Mouse (Mus musculus) hindbrain, embryonic 11.5 days (tissue): ENCODE data around the gene Otulinl. TPM values are rescaled to one million over a fixed set of nuclear protein-coding genes. Genes with fewer than 3 reads are reported as not detected.
A peak's percentile ranks its signal among the peaks of the same experiment; 100 is the strongest.

ENCODE experiments used
- ATAC-seq: fragments of 200-750 bp; cut with Nextera tagmentation; 2 replicates; pipeline ENCODE4 v1.8.0; 2017; ENCODE audit warnings: mild to moderate bottlenecking, moderate TSS enrichment, moderate library complexity; ENCODE audit not compliant: low FRiP score
- DNase-seq: peaks from one replicate; pipeline ENCODE4 v3.0.0-alpha.2; 2015; ENCODE audit warnings: low spot score
- H3K27ac ChIP-seq: fragments of 300-500 bp; sonication (generic); 2 replicates; pipeline ENCODE4 v1.5.1; 2014; ENCODE audit warnings: mild to moderate bottlenecking, low read depth, low read length
- H3K27me3 ChIP-seq: fragments of 300-500 bp; sonication (generic); 2 replicates; pipeline ENCODE4 v1.6.1; 2014; ENCODE audit warnings: mild to moderate bottlenecking, low read length, moderate library complexity, mixed read lengths; ENCODE audit not compliant: control insufficient read depth, insufficient read depth
- H3K36me3 ChIP-seq: fragments of 300-500 bp; sonication (generic); 2 replicates; pipeline ENCODE4 v1.6.1; 2014; ENCODE audit warnings: mild to moderate bottlenecking, low read length, moderate library complexity, mixed read lengths; ENCODE audit not compliant: control insufficient read depth, insufficient read depth
- H3K4me1 ChIP-seq: fragments of 300-500 bp; sonication (generic); replicated peaks from 2 replicates; pipeline ENCODE4 v1.6.1; 2014; ENCODE audit warnings: low read length, mixed read lengths; ENCODE audit not compliant: control insufficient read depth, insufficient read depth
- H3K4me2 ChIP-seq: fragments of 300-500 bp; sonication (generic); replicated peaks from 2 replicates; pipeline ENCODE4 v1.6.1; 2014; ENCODE audit warnings: mild to moderate bottlenecking, low read depth, low read length
- H3K4me3 ChIP-seq: fragments of 300-500 bp; sonication (generic); 2 replicates; pipeline ENCODE4 v1.5.1; 2014; ENCODE audit warnings: low read depth, low read length
- H3K9ac ChIP-seq: fragments of 300-500 bp; sonication (generic); 2 replicates; pipeline ENCODE4 v1.6.1; 2014; ENCODE audit warnings: low read depth, low read length
- H3K9me3 ChIP-seq: fragments of 300-500 bp; sonication (generic); 2 replicates; pipeline ENCODE4 v1.6.1; 2016; ENCODE audit warnings: low read length; ENCODE audit not compliant: control insufficient read depth
- WGBS: fragments of 180-500 bp; shearing (Covaris S2); extraction: QIAGEN DNeasy Blood & Tissue Kit; methylation state at CpG from one replicate; pipeline ENCODE4 v1.1.7; 2014; 5-methylcytosine and 5-hydroxymethylcytosine counted together
- polyA plus RNA-seq: library from polyadenylated mRNA; unstranded; fragments of >200 nt; fragmentation: Nextera tagmentation; extraction: Ambion mirVana; gene quantifications from 2 replicates; pipeline ENCODE4 v1.2.1, GENCODE M21; 2014

The Otulinl gene
- polyA plus RNA-seq, 1 experiment from 2014 or later: 6.9 TPM

DNA sequence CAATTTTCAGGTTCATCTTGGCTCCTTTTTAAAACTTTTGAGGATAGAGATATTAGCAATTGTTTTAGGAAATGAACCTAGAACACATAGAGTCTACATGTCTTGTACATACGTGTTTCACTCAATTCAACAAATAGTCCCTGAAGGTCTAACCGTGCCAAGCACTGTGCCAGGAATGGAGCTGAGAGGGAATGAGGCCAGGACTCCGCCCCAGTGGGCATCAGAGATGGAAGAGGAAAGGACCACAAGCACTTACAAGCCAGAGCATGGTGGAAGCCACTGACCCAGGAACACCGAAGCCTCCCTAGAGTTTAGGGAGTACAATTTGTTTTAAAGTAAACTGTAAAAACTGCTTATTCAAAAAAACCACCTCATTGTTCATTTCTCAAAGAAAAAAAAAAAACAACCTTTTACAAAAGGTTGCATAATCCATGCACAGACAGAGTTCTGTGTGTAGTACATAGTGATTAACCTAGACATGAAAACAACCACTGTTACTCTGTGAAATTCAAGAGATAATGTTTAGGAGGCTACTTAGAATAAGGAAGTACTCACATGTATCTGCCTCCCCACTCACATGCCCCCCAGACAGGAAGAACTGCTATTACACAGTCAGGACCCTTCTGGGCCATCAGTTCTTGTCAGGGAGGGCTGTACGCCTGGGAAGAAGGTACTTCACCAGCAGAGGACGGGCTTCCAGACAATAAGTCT, 60.7 kb downstream of the Otulinl start:
- Histone ChIP-seq H3K4me1 (no peaks in the 10 kb centered on the region), H3K27ac (no peak overlapping the region), H3K9ac (no peak overlapping the region), H3K4me3 (no peak overlapping the region), H3K4me2 (no peak overlapping the region), H3K36me3 (no peaks in the 10 kb centered on the region), H3K27me3 (no peaks in the 10 kb centered on the region), H3K9me3 (no peaks in the 10 kb centered on the region)
- DNase-seq (no peak), ATAC-seq (no peak)
- WGBS: 86% methylated on average over 6 of the region's 6 CpGs

DNA sequence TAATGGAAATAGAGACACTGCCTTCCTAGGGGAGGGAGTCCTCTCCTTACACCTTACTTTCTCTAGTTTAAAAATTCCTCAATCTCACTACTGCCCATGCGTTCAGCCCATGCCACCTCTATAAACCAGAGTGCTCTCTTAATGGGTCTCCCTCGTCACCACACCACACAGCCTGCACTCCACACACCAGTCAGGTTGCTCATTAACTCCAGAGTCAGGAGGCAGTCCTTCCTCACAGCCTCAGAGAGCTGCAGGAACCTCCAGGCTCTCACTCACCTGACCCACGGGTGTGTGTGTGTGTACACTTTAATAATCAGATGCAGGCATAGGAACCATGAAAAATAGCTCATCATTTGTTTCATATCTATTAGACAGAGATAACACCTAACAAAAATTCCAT, 61.7 kb downstream of the Otulinl start:
- 81% methylated on average over 3 of the region's 3 CpGs for WGBS
- no peak overlapping the region for H3K4me3 ChIP-seq
- H3K9ac ChIP-seq: no peak overlapping the region
- no peaks in the 10 kb centered on the region for H3K27me3 ChIP-seq
- DNase-seq (no peak), ATAC-seq (no peak)
- H3K4me2 ChIP-seq: no peak overlapping the region
- no peaks in the 10 kb centered on the region for H3K4me1 ChIP-seq
- H3K9me3 ChIP-seq: no peaks in the 10 kb centered on the region
- H3K27ac ChIP-seq: no peak overlapping the region
- H3K36me3 ChIP-seq: no peaks in the 10 kb centered on the region

DNA sequence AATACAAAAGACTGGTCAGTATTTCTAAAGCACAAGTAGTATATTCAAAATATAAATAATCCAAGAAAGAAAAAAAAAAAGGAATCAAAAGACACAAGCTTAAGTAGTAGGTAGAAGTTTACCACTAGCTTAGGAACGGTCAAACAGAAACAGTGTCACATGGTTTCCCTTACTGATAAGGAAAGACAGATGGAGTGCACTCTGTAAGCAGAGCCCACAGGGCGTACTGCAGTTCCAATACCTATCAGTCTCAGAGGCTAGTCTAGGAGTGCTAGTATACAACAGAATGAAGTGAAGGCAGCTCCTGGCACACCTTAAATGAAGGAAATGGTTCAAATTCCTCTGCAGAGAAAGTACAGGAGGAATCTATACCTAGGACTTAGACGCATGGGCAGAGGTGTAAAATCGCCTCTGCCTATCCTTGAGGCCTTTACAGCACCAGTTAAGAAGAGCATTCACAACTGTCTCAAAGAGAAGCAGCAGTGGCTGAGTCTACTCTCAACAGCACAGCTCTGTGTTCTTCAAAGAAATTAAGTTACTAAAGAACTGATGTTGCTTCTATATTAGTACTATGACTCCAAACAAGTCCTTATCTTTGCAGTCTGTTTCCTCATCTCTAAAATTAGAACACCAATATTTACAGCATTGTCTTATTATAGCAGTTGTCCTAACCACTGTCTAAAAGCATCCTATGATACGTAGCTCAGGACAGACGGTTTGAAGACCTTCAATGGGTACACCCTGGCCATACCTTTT, 62.4 kb downstream of the Otulinl start:
- Histone ChIP-seq H3K4me1 (no peaks in the 10 kb centered on the region), H3K27ac (no peak overlapping the region), H3K9me3 (no peaks in the 10 kb centered on the region), H3K9ac (no peak overlapping the region), H3K36me3 (no peaks in the 10 kb centered on the region), H3K4me2 (no peak overlapping the region), H3K27me3 (no peaks in the 10 kb centered on the region), H3K4me3 (no peak overlapping the region)
- DNase-seq: no peak
- no peak for ATAC-seq
- 82% methylated on average over 6 of the region's 6 CpGs for WGBS

DNA sequence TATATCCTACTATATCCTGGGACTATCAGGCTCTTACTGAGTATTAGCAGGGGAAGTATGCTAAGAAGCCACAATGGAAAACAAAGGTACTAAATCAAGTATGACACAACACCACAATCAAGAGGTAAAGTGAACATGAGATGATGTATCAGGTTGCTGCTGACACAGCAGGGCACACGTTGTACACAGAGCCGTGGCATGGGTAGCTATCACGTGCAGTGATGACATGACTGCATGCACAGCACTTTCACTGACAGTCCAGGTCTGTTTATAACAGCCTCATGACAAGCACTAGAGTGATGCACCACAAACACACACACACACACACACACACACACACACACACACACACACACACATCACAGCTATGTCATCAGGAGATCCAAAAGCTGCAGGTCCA, 64.2 kb downstream of the Otulinl start:
- no peaks in the 10 kb centered on the region for H3K27me3 ChIP-seq
- H3K4me2 ChIP-seq: no peak overlapping the region
- no peaks in the 10 kb centered on the region for H3K4me1 ChIP-seq
- H3K36me3 ChIP-seq: no peaks in the 10 kb centered on the region
- WGBS: 86% methylated on average over 3 of the region's 3 CpGs
- H3K27ac ChIP-seq: no peak overlapping the region
- H3K9me3 ChIP-seq: no peaks in the 10 kb centered on the region
- ATAC-seq: no peak
- H3K9ac ChIP-seq: no peak overlapping the region
- no peak overlapping the region for H3K4me3 ChIP-seq
- DNase-seq: no peak

DNA sequence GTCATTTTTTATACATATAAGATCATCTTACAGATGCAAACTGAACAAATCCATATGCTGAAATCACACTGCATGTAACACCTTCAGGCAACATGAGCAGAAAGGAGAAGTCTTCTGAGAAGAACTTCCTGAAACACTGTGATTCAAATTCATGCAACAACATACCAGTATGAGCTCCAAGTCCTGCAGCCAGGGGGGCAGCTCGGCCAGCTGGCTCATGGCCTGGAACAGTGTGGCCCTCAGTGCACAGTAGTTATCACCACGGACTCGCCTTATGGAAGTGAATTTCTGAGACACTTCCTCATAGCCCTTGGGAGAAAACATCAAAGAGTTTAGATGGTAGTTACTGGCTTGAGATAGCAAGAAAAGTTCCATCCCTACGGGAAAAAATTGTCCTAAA, 65.2 kb downstream of the Otulinl start:
- no peak for DNase-seq
- no peaks in the 10 kb centered on the region for H3K27me3 ChIP-seq
- no peaks in the 10 kb centered on the region for H3K36me3 ChIP-seq
- WGBS: 92% methylated on average over 4 of the region's 4 CpGs
- no peak for ATAC-seq
- H3K9ac ChIP-seq: no peak overlapping the region
- H3K27ac ChIP-seq: no peak overlapping the region
- H3K4me2 ChIP-seq: no peak overlapping the region
- no peaks in the 10 kb centered on the region for H3K4me1 ChIP-seq
- H3K9me3 ChIP-seq: no peaks in the 10 kb centered on the region
- H3K4me3 ChIP-seq: no peak overlapping the region

DNA sequence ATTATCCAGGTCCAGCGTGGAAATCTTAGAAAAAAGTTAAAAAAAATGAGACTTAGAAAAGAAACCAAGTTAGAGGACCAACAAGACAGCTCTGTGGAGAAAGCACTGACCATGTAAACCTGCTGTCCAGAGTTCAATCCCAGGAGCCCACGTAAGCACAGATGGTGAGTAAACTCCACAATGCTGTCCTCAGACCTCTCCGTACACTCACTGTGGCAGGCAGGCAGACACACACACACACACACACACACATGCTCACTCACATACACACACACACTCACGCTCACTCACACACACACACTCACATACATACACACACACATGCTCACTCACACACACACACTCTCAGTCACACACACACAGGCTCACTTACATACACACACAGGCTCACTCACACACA, 68.1 kb downstream of the Otulinl start:
- H3K4me1 ChIP-seq: no peaks in the 10 kb centered on the region
- H3K36me3 ChIP-seq: no peaks in the 10 kb centered on the region; the same call in 1 of the 2 replicates
- H3K9me3 ChIP-seq: no peaks in the 10 kb centered on the region
- no peak overlapping the region for H3K27ac ChIP-seq
- ATAC-seq (peak; percentile 5; the same call in 1 of the 2 replicates), DNase-seq (no peak)
- H3K4me3 ChIP-seq: no peak overlapping the region
- no peak overlapping the region for H3K9ac ChIP-seq
- WGBS: 94% methylated on average over 4 of the region's 4 CpGs
- H3K4me2 ChIP-seq: no peak overlapping the region
- no peaks in the 10 kb centered on the region for H3K27me3 ChIP-seq

DNA sequence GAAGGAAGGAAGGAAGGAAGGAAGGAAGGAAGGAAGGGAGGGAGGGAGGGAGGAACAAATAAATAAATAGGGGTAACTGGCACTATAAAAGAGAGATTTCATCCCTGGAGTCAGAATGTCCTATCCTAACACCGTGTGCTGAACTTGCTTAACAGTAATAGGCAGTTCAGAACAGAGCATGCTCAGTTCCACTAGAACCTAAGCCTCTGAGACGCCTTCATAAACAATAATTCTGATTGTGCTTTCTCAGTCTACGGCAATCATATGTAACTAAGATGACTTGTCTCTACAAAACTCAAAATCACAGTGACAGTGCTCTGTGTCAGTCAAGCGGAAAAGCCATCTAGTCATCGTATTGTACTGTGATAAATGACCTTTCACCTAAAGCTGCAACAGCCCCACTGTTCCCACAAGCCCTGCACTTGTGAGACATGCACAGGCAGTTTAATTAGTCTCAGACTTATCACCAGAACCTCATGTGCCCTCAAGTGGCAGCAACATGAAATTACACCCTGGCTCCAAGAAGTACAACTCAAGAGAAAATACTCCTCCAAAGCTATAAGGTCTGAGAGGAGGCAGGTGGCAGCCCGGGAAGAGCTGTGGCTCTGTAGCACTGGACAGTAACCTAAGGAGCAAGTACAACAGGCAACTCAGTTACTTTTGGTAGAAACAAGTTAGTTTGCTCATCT, 68.7 kb downstream of the Otulinl start:
- peak; percentile 90 for ATAC-seq
- Histone ChIP-seq H3K4me1 (no peaks in the 10 kb centered on the region), H3K27ac (no peak overlapping the region), H3K4me2 (no peak overlapping the region), H3K4me3 (no peak overlapping the region), H3K36me3 (no peaks in the 10 kb centered on the region; the same call in 1 of the 2 replicates), H3K9ac (no peak overlapping the region), H3K27me3 (no peaks in the 10 kb centered on the region), H3K9me3 (no peaks in the 10 kb centered on the region)
- 50% methylated on average over 6 of the region's 6 CpGs for WGBS
- peak; percentile 77 for DNase-seq

DNA sequence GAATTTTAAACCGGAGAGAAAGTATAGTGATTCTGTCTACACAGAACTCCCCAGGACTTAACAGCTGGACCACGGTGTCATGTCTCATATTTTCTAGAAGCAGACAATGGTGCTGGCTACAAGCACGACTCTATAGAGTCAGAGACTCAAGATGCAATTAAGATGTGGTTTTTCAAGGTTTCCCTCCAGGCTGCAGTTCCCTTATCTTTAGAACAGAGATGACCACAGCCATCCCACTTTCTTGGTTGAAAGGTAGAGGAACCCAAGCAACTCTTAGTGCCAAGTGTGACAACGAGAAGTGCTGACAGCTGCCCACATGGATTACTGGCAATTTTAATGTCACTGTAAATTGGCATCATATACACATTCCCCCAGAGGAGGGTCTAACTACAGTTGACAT, 71.8 kb downstream of the Otulinl start:
- Histone ChIP-seq H3K9me3 (no peaks in the 10 kb centered on the region), H3K4me3 (no peak overlapping the region), H3K9ac (no peak overlapping the region), H3K4me1 (no peaks in the 10 kb centered on the region), H3K4me2 (no peak overlapping the region), H3K27me3 (no peaks in the 10 kb centered on the region), H3K36me3 (no peaks in the 10 kb centered on the region; the same call in 1 of the 2 replicates), H3K27ac (no peak overlapping the region)
- 90% methylated on average over 4 of the region's 4 CpGs for WGBS
- ATAC-seq (no peak), DNase-seq (no peak)
